Mouse (Mus musculus) thymus, adult 2 months (tissue): ENCODE results near the gene Hoxc4. TPM values are rescaled to one million over a fixed set of nuclear protein-coding genes. Genes with fewer than 3 reads are reported as not detected.

Experiments used
- DNase-seq: peaks from one replicate; pipeline ENCODE4 v3.0.0; 2021
- H3K27ac ChIP-seq: fragments of 200-500 bp; 2 replicates; pipeline ENCODE4 v1.5.1; 2012; ENCODE audit warnings: low read length, control low read depth; ENCODE audit not compliant: control insufficient read depth, insufficient read depth
- H3K27me3 ChIP-seq: fragments of 200-500 bp; 2 replicates; pipeline ENCODE4 v1.6.1; 2012; ENCODE audit warnings: mild to moderate bottlenecking, low read length, moderate library complexity, mixed read lengths; ENCODE audit not compliant: control insufficient read depth, insufficient read depth
- H3K36me3 ChIP-seq: fragments of 200-500 bp; 2 replicates; pipeline ENCODE4 v1.6.1; 2012; ENCODE audit warnings: mild to moderate bottlenecking, low read length, moderate library complexity; ENCODE audit not compliant: control insufficient read depth, insufficient read depth
- H3K4me1 ChIP-seq: fragments of 200-500 bp; replicated peaks from 2 replicates; pipeline ENCODE4 v1.6.1; 2012; ENCODE audit warnings: low read length; ENCODE audit not compliant: control insufficient read depth, insufficient read depth
- H3K4me3 ChIP-seq: fragments of 200-500 bp; 2 replicates; pipeline ENCODE4 v1.5.1; 2012; ENCODE audit warnings: mild to moderate bottlenecking, low read length, control low read depth, moderate library complexity; ENCODE audit not compliant: control insufficient read depth, insufficient read depth
- CTCF ChIP-seq: fragments of 200-500 bp; IDR thresholded peaks from 2 replicates; pipeline ENCODE4 v1.5.1; 2012; ENCODE audit warnings: mild to moderate bottlenecking, control low read depth, low read length, moderate library complexity, borderline replicate concordance; ENCODE audit not compliant: control insufficient read depth, poor library complexity, insufficient read depth; ENCODE audit errors: extremely low read depth
- POLR2A ChIP-seq: fragments of 200-500 bp; IDR thresholded peaks from 2 replicates; pipeline ENCODE4 v1.6.1; 2012; ENCODE audit warnings: mild to moderate bottlenecking, low read length, control low read depth, moderate library complexity; ENCODE audit not compliant: control insufficient read depth, poor library complexity, insufficient read depth; ENCODE audit errors: extremely low read depth
- WGBS: fragments of 180-500 bp; shearing (Covaris S2); methylation state at CpG from one replicate; pipeline ENCODE4 v1.1.7; 2018; 5-methylcytosine and 5-hydroxymethylcytosine counted together
- polyA plus RNA-seq: library from polyadenylated mRNA; depleted of rRNA; stranded (reverse); fragments of >200 nt; gene quantifications from 2 replicates; pipeline ENCODE4 v1.2.3, GENCODE M21; 2012

Hoxc4 gene
- polyA plus RNA-seq, 1 experiment = 0.22 TPM

DNA sequence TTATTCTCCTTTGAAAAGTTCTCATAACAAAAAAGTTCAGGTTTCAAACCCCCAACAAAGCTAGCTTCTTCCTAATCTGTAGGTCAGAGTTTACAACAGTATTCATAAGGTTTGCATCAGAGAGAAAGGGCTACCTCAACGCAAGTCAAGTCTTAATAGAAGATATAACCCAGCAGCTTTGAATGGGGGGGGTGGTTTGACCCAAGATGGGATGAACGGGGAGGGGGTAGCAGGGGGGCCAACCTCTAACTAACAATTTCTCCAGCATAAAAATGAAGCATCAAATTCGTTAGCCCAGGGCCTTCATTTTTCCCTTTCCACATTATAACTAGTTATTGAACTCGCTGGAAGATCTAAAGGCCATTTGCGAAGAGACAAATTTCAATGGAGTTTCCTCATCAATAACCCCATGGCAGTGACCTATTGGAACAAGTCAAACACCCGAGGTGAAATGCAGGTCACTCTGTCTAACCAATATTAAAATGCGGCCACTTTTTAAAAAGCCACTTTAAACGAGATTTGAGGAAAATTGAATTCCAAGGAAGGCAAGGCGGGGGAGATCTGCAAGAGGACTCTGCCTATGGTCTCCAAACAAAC, 10.3 kb downstream of the Hoxc4 start:
- TF ChIP-seq POLR2A (no peak), CTCF (no peak)
- peaks cover 17% of the 10 kb centered on the region for H3K27me3 ChIP-seq
- no peak overlapping the region for H3K27ac ChIP-seq
- no peaks in the 10 kb centered on the region for H3K4me1 ChIP-seq
- DNase-seq = no peak
- 61% methylated on average over 9 of the region's 9 CpGs for WGBS
- no peaks in the 10 kb centered on the region for H3K36me3 ChIP-seq
- H3K4me3 ChIP-seq = no peak overlapping the region

DNA sequence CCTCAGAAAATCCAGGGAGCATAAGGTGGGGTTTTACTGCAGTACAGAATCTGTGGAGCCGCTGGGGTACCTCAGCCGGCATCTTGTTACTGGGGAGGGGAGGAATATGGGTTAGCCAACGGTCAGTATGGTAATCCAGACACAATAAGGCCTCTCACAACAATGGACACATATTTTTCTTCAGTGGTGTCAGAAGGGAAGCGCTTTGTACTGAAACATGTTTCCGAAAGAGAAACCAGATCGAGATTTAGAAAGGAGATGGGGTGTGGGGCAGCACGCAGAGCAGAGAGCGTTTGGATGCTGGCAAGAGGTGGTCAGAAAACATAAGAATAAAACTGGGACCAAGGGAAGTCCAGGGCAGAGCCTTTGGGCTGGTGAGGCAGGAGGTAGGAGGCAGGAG, 11.4 kb downstream of the Hoxc4 start:
- peaks cover 26% of the 10 kb centered on the region for H3K27me3 ChIP-seq
- WGBS = 12% methylated on average over 8 of the region's 8 CpGs

DNA sequence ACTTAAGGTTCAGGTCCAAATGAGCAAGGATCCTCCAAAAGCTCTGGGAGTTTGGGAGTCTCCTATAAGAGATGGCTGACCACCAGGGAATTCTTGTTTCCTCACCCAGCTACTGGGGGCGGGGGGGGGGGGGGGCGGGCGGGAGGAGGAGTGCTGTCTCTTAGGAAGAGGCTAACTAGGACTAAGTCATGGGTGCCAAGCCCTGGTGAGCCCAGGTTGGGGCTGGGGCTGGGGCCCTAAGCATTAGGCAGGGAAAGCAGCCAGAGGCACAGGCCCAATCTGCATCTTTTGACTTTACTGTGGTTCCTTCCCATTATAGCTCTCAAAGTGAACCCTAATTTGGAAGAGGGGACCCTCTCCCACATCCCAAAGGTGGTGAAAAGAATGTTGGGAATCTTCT, 13.4 kb downstream of the Hoxc4 start:
- Histone ChIP-seq H3K27me3 (peaks cover 35% of the 10 kb centered on the region), H3K36me3 (no peaks in the 10 kb centered on the region), H3K27ac (no peak overlapping the region), H3K4me3 (no peak overlapping the region), H3K4me1 (no peaks in the 10 kb centered on the region)
- TF ChIP-seq CTCF (no peak), POLR2A (no peak)
- no peak for DNase-seq
- 7% methylated on average over 3 of the region's 3 CpGs for WGBS

More for the DNA sequence above, 11.4 kb downstream of the Hoxc4 start:
- DNase-seq = no peak
- H3K36me3 ChIP-seq = no peaks in the 10 kb centered on the region
- TF ChIP-seq POLR2A = no peak
- no peak for TF ChIP-seq CTCF
- no peaks in the 10 kb centered on the region for H3K4me1 ChIP-seq
- no peak overlapping the region for H3K27ac ChIP-seq
- no peak overlapping the region for H3K4me3 ChIP-seq

DNA sequence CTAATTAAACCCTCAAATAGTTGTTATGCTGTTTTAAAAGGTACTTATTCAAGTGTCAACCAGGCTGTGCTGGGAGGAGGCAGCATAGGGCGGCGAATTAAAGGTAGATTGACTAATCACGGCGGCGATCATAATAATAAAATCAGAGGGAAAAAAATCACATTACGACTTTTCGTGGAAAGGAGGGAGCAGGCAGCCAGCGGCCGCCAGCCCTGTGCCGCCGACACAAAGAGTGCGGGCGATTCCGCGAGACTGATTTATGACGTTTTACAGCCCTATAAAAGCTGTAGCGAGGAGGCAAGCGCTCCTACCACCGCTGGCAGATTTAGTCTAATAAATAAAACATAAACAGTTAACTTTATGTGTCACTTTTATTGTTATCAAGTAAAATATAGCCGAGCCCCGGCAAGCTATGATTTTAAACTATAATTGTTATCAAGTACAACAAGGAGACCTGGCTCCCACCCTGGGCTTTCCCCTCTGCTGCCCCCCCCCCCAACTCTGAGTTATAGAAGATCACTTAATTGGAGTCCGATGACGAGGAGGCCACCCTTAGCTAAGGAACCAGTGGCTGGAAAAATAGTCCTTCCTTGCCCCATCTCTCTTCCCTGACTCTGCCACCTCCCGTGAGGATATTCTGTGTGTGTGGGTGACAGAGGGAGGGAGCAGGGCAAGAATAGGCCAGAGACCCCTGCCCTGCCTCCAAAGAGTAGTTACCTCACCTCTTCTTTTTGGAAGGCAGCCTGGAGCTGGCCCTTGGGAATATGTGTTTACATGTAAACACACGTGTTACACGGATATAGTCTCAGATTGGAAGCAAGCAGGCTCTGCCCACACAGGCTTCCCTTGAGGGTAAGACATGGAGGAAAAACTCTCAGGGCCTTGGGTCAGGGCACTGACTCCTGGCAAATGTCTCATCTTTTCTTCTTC, 14.2 kb downstream of the Hoxc4 start:
- Histone ChIP-seq H3K27me3 (peaks cover 32% of the 10 kb centered on the region), H3K27ac (no peak overlapping the region), H3K4me3 (no peak overlapping the region), H3K36me3 (no peaks in the 10 kb centered on the region), H3K4me1 (no peaks in the 10 kb centered on the region)
- TF ChIP-seq POLR2A (no peak), CTCF (no peak)
- no peak for DNase-seq
- WGBS = 7% methylated on average over 26 of the region's 26 CpGs

DNA sequence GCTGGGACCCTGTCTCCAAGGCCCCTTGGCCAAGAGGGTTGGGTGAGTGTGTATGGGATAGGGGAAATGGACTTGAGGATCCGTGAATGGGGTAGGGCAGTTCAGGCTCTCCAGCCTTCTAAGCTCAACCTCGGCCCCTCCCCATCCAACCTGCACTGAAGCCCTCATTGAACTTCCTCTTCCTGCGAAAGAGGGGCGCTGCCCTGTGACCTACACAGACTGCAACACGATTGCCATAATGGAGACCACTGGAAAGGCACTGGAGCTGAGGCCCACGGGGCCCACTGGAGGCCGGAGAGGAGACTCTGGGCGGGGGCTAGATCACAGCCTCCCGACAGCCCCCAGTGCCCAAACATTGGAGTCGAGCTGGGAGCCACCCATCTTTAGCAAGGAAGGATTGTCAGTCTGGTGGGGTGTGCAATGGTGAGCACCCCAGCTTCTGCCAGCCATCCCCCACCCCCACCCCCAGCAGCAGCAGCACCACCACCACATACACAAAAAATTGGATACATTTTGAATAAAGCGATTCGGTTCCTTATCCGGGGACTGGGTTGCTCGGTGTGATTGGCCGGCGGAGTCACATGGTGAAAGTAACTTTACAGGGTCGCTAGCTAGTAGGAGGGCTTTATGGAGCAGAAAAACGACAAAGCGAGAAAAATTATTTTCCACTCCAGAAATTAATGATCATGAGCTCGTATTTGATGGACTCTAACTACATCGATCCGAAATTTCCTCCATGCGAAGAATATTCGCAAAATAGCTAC, 15.5 kb downstream of the Hoxc4 start:
- Histone ChIP-seq H3K27ac (no peak overlapping the region), H3K4me3 (no peak overlapping the region), H3K4me1 (no peaks in the 10 kb centered on the region), H3K36me3 (no peaks in the 10 kb centered on the region), H3K27me3 (peaks cover 32% of the 10 kb centered on the region)
- TF ChIP-seq POLR2A (no peak), CTCF (no peak)
- WGBS = 4% methylated on average over 23 of the region's 24 CpGs
- DNase-seq = no peak

DNA sequence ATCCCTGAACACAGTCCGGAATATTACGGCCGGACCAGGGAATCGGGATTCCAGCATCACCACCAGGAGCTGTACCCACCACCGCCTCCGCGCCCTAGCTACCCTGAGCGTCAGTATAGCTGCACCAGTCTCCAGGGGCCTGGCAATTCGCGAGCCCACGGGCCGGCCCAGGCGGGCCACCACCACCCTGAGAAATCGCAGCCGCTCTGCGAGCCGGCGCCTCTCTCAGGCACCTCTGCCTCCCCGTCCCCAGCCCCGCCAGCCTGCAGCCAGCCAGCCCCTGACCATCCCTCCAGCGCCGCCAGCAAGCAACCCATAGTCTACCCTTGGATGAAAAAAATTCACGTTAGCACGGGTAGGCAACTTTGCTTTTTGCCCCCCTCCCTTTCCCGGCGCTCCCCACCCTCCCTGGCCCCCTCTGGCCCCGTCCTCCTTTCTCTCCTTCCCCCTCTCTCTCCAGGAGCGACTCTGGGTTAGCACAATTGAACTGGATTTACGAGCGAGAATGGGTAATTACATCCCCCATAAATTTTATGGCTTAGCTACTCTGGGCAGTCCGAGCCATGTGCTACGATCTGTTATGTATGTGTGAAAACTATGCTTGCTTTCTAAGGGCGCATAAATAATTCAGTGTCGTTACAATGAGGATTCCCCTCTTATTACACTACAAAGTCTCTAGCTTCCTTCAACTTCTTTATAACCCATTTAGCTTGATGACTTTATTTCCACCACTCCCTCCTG, 16.2 kb downstream of the Hoxc4 start:
- no peak for TF ChIP-seq CTCF
- no peak for TF ChIP-seq POLR2A
- WGBS = 5% methylated on average over 34 of the region's 34 CpGs
- peaks cover 32% of the 10 kb centered on the region for H3K27me3 ChIP-seq

More for the DNA sequence above, 16.2 kb downstream of the Hoxc4 start:
- Histone ChIP-seq H3K27ac (no peak overlapping the region), H3K4me1 (no peaks in the 10 kb centered on the region), H3K4me3 (no peak overlapping the region), H3K36me3 (no peaks in the 10 kb centered on the region)
- no peak for DNase-seq
